13 mouse cellular contexts compared by ENCODE assay signal in the genomic region with DNA sequence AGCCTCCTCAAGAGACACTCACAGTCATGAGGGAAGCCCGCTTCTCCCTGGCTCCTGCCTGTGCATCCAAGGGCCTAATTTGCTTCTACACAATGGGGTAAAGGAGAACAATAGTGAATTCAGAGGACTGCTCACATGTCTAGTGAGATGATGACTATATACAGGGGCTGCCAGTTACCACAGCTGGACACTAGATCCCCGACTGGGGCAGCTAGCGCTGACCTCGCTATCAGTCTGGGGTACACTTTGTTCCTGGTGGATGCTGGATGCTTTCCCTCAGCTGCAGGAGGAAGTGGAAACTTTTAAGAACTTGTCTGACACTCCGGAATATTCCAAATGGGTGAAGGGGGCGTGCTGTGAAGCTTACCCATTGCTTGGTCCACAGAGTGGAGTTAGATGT.
A peak's percentile ranks its signal among the peaks of the same experiment; 100 is the strongest.
DNase-seq lines count a peak whose midpoint lies in the region; ATAC-seq lines count a peak whose summit lies in the region.
"Had no signal": no experiment of that assay in that cellular context is flagged by ENCODE, and none has a peak within 500 bp of the region (broad histone marks: within the 10 kb centered on the region; RNA-seq: fewer than 3 reads in every experiment).

No protein-coding gene starts in this region.

- no peak overlapping the region for H3K27ac ChIP-seq in intestine, embryonic 15.5 days
- H3K27ac ChIP-seq: neural tube, embryonic 15.5 days had no signal

- no peak overlapping the region for H3K4me2 ChIP-seq in intestine, embryonic 15.5 days (replicated peaks)
- H3K4me2 ChIP-seq: neural tube, embryonic 15.5 days had no signal

- WGBS in intestine, embryonic 15.5 days: 88% methylated on average over 6 of the region's 6 CpGs

- H3K27me3 ChIP-seq in intestine, embryonic 15.5 days (replicated peaks): no peaks in the 10 kb centered on the region
- H3K27me3 ChIP-seq: megakaryocyte, embryonic 14.5 days had no signal

- no peak overlapping the region for H3K4me3 ChIP-seq in intestine, embryonic 15.5 days (replicated peaks)
- H3K4me3 ChIP-seq: left cerebral cortex, adult 2 months; megakaryocyte, embryonic 14.5 days; neural tube, embryonic 15.5 days had no signal

- H3K4me1 ChIP-seq in intestine, embryonic 15.5 days (replicated peaks): no peaks in the 10 kb centered on the region
- H3K4me1 ChIP-seq: neural tube, embryonic 15.5 days had no signal

- ATAC-seq in intestine, embryonic 15.5 days: no peak
- ATAC-seq: forebrain, embryonic 14.5 days had no signal

- no peaks in the 10 kb centered on the region for H3K36me3 ChIP-seq in intestine, embryonic 15.5 days
- H3K36me3 ChIP-seq: neural tube, embryonic 15.5 days had no signal

- peak; percentile 63 to 74 for DNase-seq in adrenal gland, adult (ENCODE audit: inconsistent age in 2 of 2, low spot score in 1 of 2)
- DNase-seq in adrenal gland, postnatal 14 days: no peak
- DNase-seq in kidney, postnatal 14 days: peak; percentile 30
- no peak for DNase-seq in kidney, postnatal 10 days
- peak; percentile 13 for DNase-seq in ovary, adult 18-20 months (ENCODE audit: low spot score)
- no peak for DNase-seq in ovary, postnatal 10 days (ENCODE audit: low spot score)
- DNase-seq in urinary bladder, postnatal 25 days (ENCODE audit: low spot score): no peak
- DNase-seq: adrenal gland, postnatal 25 days had no signal

- H3K9me3 ChIP-seq in intestine, embryonic 15.5 days: no peaks in the 10 kb centered on the region
- H3K9me3 ChIP-seq: neural tube, embryonic 15.5 days had no signal

- no peak overlapping the region for H3K9ac ChIP-seq in intestine, embryonic 15.5 days
- H3K9ac ChIP-seq: neural tube, embryonic 15.5 days had no signal

Comparison
In these comparisons a context has a peak if more than half of its experiments do, and no peak if none do; other contexts are left out.
1. DNase-seq: peak in adrenal gland, adult (2 of 2), kidney, postnatal 14 days (single experiment) and ovary, adult 18-20 months (single experiment); none in adrenal gland, postnatal 14 days (single experiment), kidney, postnatal 10 days (single experiment), ovary, postnatal 10 days (single experiment) and urinary bladder, postnatal 25 days (single experiment).